22 mouse cellular contexts compared by ENCODE assay signal in the genomic region with DNA sequence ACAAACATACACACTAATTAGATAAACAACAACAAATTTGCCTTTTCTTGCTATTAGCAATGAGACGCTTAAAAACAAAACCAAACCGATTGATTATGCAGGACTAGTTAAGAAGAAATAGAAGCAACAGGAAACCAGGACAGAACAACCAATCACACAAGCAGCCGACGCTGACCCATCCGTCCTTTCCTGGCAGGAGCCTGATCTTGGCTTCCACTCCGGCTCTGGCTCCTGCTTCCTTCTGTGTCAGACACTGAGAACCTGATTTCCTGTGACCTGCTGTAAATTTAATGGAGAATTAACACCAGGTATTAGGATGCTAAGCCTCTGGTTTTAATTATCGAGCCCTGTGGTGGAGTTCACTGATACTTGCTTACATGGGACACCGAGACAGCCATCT.
DNase-seq lines count a peak whose midpoint lies in the region; ATAC-seq and TF ChIP-seq lines count a peak whose summit lies in the region.
"Had no signal": no experiment of that assay in that cellular context is flagged by ENCODE, and none has a peak within 500 bp of the region (broad histone marks: within the 10 kb centered on the region; RNA-seq: fewer than 3 reads in every experiment).

No protein-coding gene starts in this region.

- no peak overlapping the region for H3K9ac ChIP-seq in lung, embryonic 14.5 days
- no peak overlapping the region for H3K9ac ChIP-seq in midbrain, postnatal 0 days (replicated peaks; ENCODE audit: low read length, poor library complexity, severe bottlenecking)
- H3K9ac ChIP-seq: forebrain, embryonic 13.5 days; heart, embryonic 13.5 days; hindbrain, embryonic 13.5 days; intestine, embryonic 15.5 days; lung, embryonic 15.5 days; neural tube, embryonic 12.5 days had no signal

- ATAC-seq in lung, embryonic 14.5 days (ENCODE audit: insufficient read depth), result no peak
- ATAC-seq in midbrain, postnatal 0 days (ENCODE audit: low FRiP score), result no peak
- ATAC-seq: forebrain, embryonic 13.5 days; intestine, embryonic 15.5 days had no signal

- H3K36me3 ChIP-seq in lung, embryonic 14.5 days (ENCODE audit: insufficient read depth), result peaks cover 9% of the 10 kb centered on the region; the same call in 1 of the 2 replicates
- H3K36me3 ChIP-seq in midbrain, postnatal 0 days (ENCODE audit: insufficient read depth, low read length), result no peaks in the 10 kb centered on the region
- H3K36me3 ChIP-seq: hindbrain, embryonic 13.5 days; intestine, embryonic 15.5 days; lung, embryonic 15.5 days; neural tube, embryonic 12.5 days had no signal

- WGBS in cerebellum, adult 2 months, result 25% methylated on average over 8 of the region's 8 CpGs
- 83% methylated on average over 8 of the region's 8 CpGs for WGBS in lung, embryonic 14.5 days
- 75% methylated on average over 8 of the region's 8 CpGs for WGBS in lung, adult 2 months
- 87% methylated on average over 8 of the region's 8 CpGs for WGBS in midbrain, postnatal 0 days

- no peak for TF ChIP-seq CTCF in cerebellum, adult 2 months (IDR thresholded peaks at IDR 0.05; ENCODE audit: borderline replicate concordance, insufficient read depth, low read depth, low read length)
- no peak for TF ChIP-seq CTCF in lung, embryonic 14.5 days (IDR thresholded peaks at IDR 0.05; ENCODE audit: low read depth)
- TF ChIP-seq CTCF in lung, adult 2 months (IDR thresholded peaks at IDR 0.05; ENCODE audit: insufficient read depth, low read length), result no peak
- TF ChIP-seq CTCF in midbrain, postnatal 0 days (IDR thresholded peaks at IDR 0.05), result no peak

- H3K4me2 ChIP-seq in lung, embryonic 14.5 days, result no peak overlapping the region
- H3K4me2 ChIP-seq in midbrain, postnatal 0 days (ENCODE audit: low read depth, low read length, poor library complexity, severe bottlenecking), result no peak overlapping the region
- H3K4me2 ChIP-seq: forebrain, embryonic 13.5 days; heart, embryonic 13.5 days; hindbrain, embryonic 13.5 days; intestine, embryonic 15.5 days; liver, embryonic 11.5 days; lung, embryonic 15.5 days; midbrain, embryonic 11.5 days; neural tube, embryonic 12.5 days had no signal

- no peak for TF ChIP-seq POLR2A in cerebellum, adult 2 months (IDR thresholded peaks at IDR 0.05; ENCODE audit: borderline replicate concordance, insufficient read depth, low read length)
- TF ChIP-seq POLR2A in lung, adult 2 months (IDR thresholded peaks at IDR 0.05; ENCODE audit: borderline replicate concordance, extremely low read depth, low read depth, low read length), result no peak

- DNase-seq in cerebellum, adult 2 months, result peak; percentile 9 to 23
- DNase-seq in cerebellum, adult 8-10 months, result no peak
- DNase-seq in lung, embryonic 14.5 days, result no peak
- DNase-seq in lung, adult 2 months, result no peak
- peak; percentile 31 for DNase-seq in gastrocnemius, postnatal 25 days
- DNase-seq in skeletal muscle tissue, adult 2 months (ENCODE audit: low read depth, low spot score), result peak; percentile 30
- no peak for DNase-seq in midbrain, postnatal 0 days (ENCODE audit: low spot score)
- no peak for DNase-seq in natural killer cell, adult 2 months (ENCODE audit: low spot score in 2 of 2)
- DNase-seq: adrenal gland, adult 8-10 months; heart, adult 11 months; kidney, postnatal 4 days; layer of hippocampus, adult 9-11 months; thymus, postnatal 36 days had no signal

- no peaks in the 10 kb centered on the region for H3K4me1 ChIP-seq in cerebellum, adult 2 months (ENCODE audit: control insufficient read depth, insufficient read depth, low read length)
- H3K4me1 ChIP-seq in lung, embryonic 14.5 days (ENCODE audit: insufficient read depth), result no peaks in the 10 kb centered on the region
- no peaks in the 10 kb centered on the region for H3K4me1 ChIP-seq in lung, adult 2 months (ENCODE audit: control insufficient read depth, insufficient read depth, low read length)
- H3K4me1 ChIP-seq in midbrain, postnatal 0 days (ENCODE audit: insufficient read depth, low read length), result no peaks in the 10 kb centered on the region
- H3K4me1 ChIP-seq: intestine, embryonic 15.5 days had no signal

- no peaks in the 10 kb centered on the region; the same call in 1 of the 2 replicates for H3K27me3 ChIP-seq in cerebellum, adult 2 months (ENCODE audit: control insufficient read depth, insufficient read depth, low read length)
- no peaks in the 10 kb centered on the region for H3K27me3 ChIP-seq in lung, embryonic 14.5 days (ENCODE audit: insufficient read depth, low read length)
- H3K27me3 ChIP-seq in midbrain, postnatal 0 days (ENCODE audit: insufficient read depth, low read length), result no peaks in the 10 kb centered on the region
- H3K27me3 ChIP-seq: heart, embryonic 13.5 days; intestine, embryonic 15.5 days; lung, embryonic 15.5 days had no signal

- no peak overlapping the region for H3K4me3 ChIP-seq in cerebellum, adult 2 months (replicated peaks; ENCODE audit: insufficient read depth, low read depth, low read length)
- H3K4me3 ChIP-seq in lung, embryonic 14.5 days (ENCODE audit: low read depth, low read length), result no peak overlapping the region
- H3K4me3 ChIP-seq in lung, adult 2 months (replicated peaks; ENCODE audit: extremely low read depth, low read depth, low read length), result no peak overlapping the region
- no peak overlapping the region for H3K4me3 ChIP-seq in midbrain, postnatal 0 days (ENCODE audit: low read depth, low read length)
- H3K4me3 ChIP-seq: forebrain, embryonic 13.5 days; heart, embryonic 13.5 days; hindbrain, embryonic 13.5 days; intestine, embryonic 15.5 days; lung, embryonic 15.5 days; neural tube, embryonic 12.5 days had no signal

- no peaks in the 10 kb centered on the region for H3K9me3 ChIP-seq in lung, embryonic 14.5 days (ENCODE audit: low read depth, low read length)
- no peaks in the 10 kb centered on the region for H3K9me3 ChIP-seq in midbrain, postnatal 0 days (ENCODE audit: low read length)
- H3K9me3 ChIP-seq: forebrain, embryonic 13.5 days; heart, embryonic 13.5 days; hindbrain, embryonic 13.5 days; intestine, embryonic 15.5 days; lung, embryonic 15.5 days; neural tube, embryonic 12.5 days had no signal

- H3K27ac ChIP-seq in cerebellum, adult 2 months (ENCODE audit: insufficient read depth, low read length), result no peak overlapping the region
- peak overlapping the region; percentile 18; the same call in 1 of the 2 replicates for H3K27ac ChIP-seq in lung, embryonic 14.5 days (ENCODE audit: low read depth)
- no peak overlapping the region for H3K27ac ChIP-seq in midbrain, postnatal 0 days (ENCODE audit: low read depth, low read length)
- H3K27ac ChIP-seq: forebrain, embryonic 13.5 days; heart, embryonic 13.5 days; hindbrain, embryonic 13.5 days; intestine, embryonic 15.5 days; lung, embryonic 15.5 days; macrophage; neural tube, embryonic 12.5 days had no signal

Comparison
In these comparisons a context has a peak if more than half of its experiments do, and no peak if none do; other contexts are left out.
1. DNase-seq: peak in cerebellum, adult 2 months (2 of 2), gastrocnemius, postnatal 25 days (single experiment) and skeletal muscle tissue, adult 2 months (single experiment); none in cerebellum, adult 8-10 months (single experiment), lung, embryonic 14.5 days (single experiment), lung, adult 2 months (single experiment), midbrain, postnatal 0 days (single experiment) and natural killer cell, adult 2 months (0 of 2).